Mouse (Mus musculus) liver, embryonic 14.5 days (tissue): Measurements from ENCODE around the gene Itpripl1.

Source experiments
- CTCF ChIP-seq: IDR thresholded peaks from 2 replicates; pipeline ENCODE4 v1.5.1; 2016; ENCODE audit warnings: antibody characterized with exemption, low read depth, control low read depth
- EP300 ChIP-seq: IDR thresholded peaks from 2 replicates; pipeline ENCODE4 v1.6.1; 2016; ENCODE audit warnings: antibody characterized with exemption, low read depth

DNA sequence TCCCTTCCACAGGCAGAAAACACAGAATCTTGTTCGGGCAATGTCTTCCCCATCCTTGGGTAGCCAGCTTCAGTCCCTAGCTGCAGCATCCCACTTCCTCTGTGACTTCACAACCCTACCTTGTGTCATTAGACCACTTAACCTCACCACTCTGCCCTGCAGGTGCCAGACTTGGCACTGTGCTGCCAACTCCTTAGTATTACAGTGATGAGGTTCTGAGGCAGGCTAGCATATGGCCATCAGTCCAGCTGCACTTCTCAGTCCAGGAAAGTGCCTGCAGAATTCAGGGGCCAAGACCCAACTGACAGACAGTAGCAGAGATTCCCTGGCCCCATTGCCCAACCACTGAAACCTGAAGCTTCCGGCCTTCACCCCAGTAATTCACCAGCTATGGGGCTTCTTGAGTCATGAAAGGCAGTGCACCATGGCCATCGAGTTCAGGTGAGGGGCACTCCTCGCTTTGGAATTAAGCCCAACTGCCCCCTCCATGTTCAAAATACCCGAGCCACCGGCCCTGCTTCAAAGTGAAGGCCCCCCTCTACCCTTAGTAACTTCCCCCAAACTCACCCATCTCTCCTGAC lies 575 bp downstream of the Itpripl1 start:
- TF ChIP-seq CTCF (no peak), EP300 (no peak)
